Mouse (Mus musculus): Measurements from ENCODE around the gene Polr3g. TPM values are rescaled to one million over a fixed set of nuclear protein-coding genes. Genes with fewer than 3 reads are reported as not detected.
"Not testable (repeated sequence)": the region's sequence is repeated elsewhere in the genome, so short reads cannot be mapped to it uniquely, and the experiment has no call there.

Polr3g gene
- total RNA-seq, 2 experiments from 2014 or later: 4.6 to 5.4 TPM

- peak; percentile 33 for ATAC-seq (ENCODE audit: poor library complexity, severe bottlenecking)
Measured at GRCm38 (mm10) chr13:81632720-81633415, 77.9 kb downstream of the Polr3g start, which contains the start of gene Adgrv1. Gene Adgrv1, minus strand, starts transcription at chr13:81633154.

DNA sequence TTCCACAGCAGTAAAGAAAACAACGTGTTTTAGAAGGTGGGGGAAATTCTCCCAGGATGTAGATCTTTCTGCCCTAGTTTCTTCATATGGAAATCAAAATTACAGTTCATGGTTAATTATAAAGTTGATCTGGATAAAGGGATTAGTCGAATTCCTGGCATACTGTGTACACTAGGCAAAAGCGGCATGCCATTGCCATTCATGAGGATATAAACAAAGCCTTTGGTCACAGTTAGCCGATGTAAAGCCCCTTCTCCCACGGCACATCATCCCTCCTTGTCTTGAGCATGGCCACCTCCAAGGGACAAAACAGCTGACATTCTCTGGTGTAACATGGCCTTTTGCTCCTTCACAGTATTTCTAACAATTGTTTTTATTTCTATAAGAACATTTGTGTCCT lies 80.2 kb downstream of the Polr3g start:
- no peak for ATAC-seq (ENCODE audit: poor library complexity, severe bottlenecking)

DNA sequence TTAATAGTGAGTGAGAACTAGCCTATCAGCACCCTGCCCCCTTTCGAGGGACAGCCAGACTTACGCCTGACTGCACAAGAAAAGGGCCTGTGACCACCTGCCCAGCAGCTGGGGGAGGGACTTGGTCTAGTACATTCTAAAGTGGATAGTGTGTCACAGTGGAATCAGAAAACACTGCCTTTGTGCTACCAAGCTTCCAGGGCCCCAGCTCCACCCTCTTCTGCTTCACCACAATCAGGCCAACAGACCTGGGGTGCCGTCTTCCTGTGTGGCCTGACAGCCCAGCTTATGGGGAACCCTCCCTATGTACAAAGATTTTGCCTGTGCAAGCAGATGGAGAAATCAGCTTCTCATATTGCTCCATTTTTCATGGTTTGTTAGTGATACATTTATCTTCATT lies 81.4 kb downstream of the Polr3g start:
- peak; percentile 87 for ATAC-seq (ENCODE audit: poor library complexity, severe bottlenecking)

GRCm38 (mm10) chr13:81628631-81629190 lies 82.1 kb downstream of the Polr3g start:
- no peak for ATAC-seq (ENCODE audit: poor library complexity, severe bottlenecking)

DNA sequence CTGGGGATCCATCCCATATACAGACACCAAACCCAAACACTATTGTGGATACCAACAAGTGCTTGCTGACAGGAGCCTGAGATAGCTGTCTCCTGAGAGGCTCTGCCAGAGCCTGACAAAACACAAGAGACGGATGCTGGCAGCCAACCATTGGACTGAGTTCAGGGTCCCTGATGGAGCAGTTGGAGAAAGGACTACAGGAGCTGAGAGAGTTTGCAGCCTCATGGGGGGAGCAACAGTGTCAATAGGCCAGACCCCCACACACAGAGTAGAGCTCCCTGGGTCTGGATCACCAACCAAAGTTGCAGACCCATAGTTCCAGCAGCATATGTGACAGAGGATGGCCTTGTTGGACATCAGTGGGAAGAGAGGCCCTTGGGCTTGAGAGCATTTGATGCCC lies 83.0 kb downstream of the Polr3g start:
- not testable (repeated sequence) for ATAC-seq (ENCODE audit: poor library complexity, severe bottlenecking)

Other genes with a start within 250 kb of the Polr3g start
- not detected in 2 replicates for gene Adgrv1, start 77.9 kb downstream of the Polr3g start, total RNA-seq (2015)
- not detected in 2 replicates for gene Adgrv1, start 77.9 kb downstream of the Polr3g start, total RNA-seq (2017)
- 34.2 and 44.9 TPM in 2 replicates for gene Lysmd3, start 53.4 kb downstream of the Polr3g start, total RNA-seq (2015)
- 20.7 and 37.0 TPM in 2 replicates for gene Lysmd3, start 53.4 kb downstream of the Polr3g start, total RNA-seq (2017)
- gene Mblac2, start 328 bp upstream of the Polr3g start, total RNA-seq (2015): 2.7 and 3.0 TPM in 2 replicates
- gene Mblac2, start 328 bp upstream of the Polr3g start, total RNA-seq (2017): 2.7 and 3.0 TPM in 2 replicates
- gene Cetn3, start 72.1 kb upstream of the Polr3g start, total RNA-seq (2015): 138 and 147 TPM in 2 replicates
- 245 and 248 TPM in 2 replicates for gene Cetn3, start 72.1 kb upstream of the Polr3g start, total RNA-seq (2017)